Mouse (Mus musculus) megakaryocyte-erythroid progenitor cell, adult 5-6 weeks (primary cell): ENCODE measurements at regions not wholly inside any gene's neighbourhood (a gene's known extent, or its start where the extent isn't known, plus 50 kb on each side); places are given as distances from the start of the nearest gene placed in this dataset.
"Not testable (repeated sequence)": the region's sequence is repeated elsewhere in the genome, so short reads cannot be mapped to it uniquely, and the experiment has no call there.

Experiments used
- ATAC-seq: replicated peaks from 2 replicates; pipeline ENCODE4 v1.8.0; 2016; ENCODE audit warnings: mild to moderate bottlenecking, inconsistent platforms; ENCODE audit not compliant: severe bottlenecking, poor library complexity, low FRiP score, low TSS enrichment

- ATAC-seq, result no peak
Measured at GRCm38 (mm10) chr1:193536552-193536951, 166.5 kb upstream of the Camk1g start.

- ATAC-seq, result no peak
Measured at GRCm38 (mm10) chr1:193534449-193534848, 164.4 kb upstream of the Camk1g start.

GRCm38 (mm10) chr1:193526501-193526900 lies 156.4 kb upstream of the Camk1g start:
- ATAC-seq, result no peak

GRCm38 (mm10) chr1:193522007-193522406 lies 151.9 kb upstream of the Camk1g start:
- ATAC-seq, result no peak

- no peak for ATAC-seq
Measured at GRCm38 (mm10) chr1:193518840-193519239, 148.7 kb upstream of the Camk1g start.

- no peak for ATAC-seq
Measured at GRCm38 (mm10) chr1:193517968-193518367, 147.9 kb upstream of the Camk1g start.

GRCm38 (mm10) chr1:193517293-193517692 lies 147.2 kb upstream of the Camk1g start:
- ATAC-seq, result no peak

GRCm38 (mm10) chr1:193516395-193516794 lies 146.3 kb upstream of the Camk1g start:
- no peak for ATAC-seq

- peak; percentile 69 for ATAC-seq
Measured at GRCm38 (mm10) chr1:193513929-193514710, 144.0 kb upstream of the Camk1g start.

- no peak for ATAC-seq
Measured at GRCm38 (mm10) chr1:193510066-193510793, 140.1 kb upstream of the Camk1g start.

GRCm38 (mm10) chr1:193508271-193508670 lies 138.2 kb upstream of the Camk1g start:
- no peak for ATAC-seq

- peak; percentile 70 for ATAC-seq
Measured at GRCm38 (mm10) chr1:193506991-193507390, 136.9 kb upstream of the Camk1g start.

- ATAC-seq, result no peak
Measured at GRCm38 (mm10) chr1:193505381-193505780, 135.3 kb upstream of the Camk1g start.

GRCm38 (mm10) chr1:193504611-193505010 lies 134.5 kb upstream of the Camk1g start:
- ATAC-seq, result no peak

- peak; percentile 83 for ATAC-seq
Measured at GRCm38 (mm10) chr1:193503624-193504325, 133.7 kb upstream of the Camk1g start.

- ATAC-seq, result no peak
Measured at GRCm38 (mm10) chr1:193496265-193497183, 126.4 kb upstream of the Camk1g start.

GRCm38 (mm10) chr1:193488039-193488438 lies 117.9 kb upstream of the Camk1g start:
- no peak for ATAC-seq

GRCm38 (mm10) chr1:193486668-193487067 lies 116.6 kb upstream of the Camk1g start:
- ATAC-seq, result not testable (repeated sequence)

GRCm38 (mm10) chr1:193484977-193485376 lies 114.9 kb upstream of the Camk1g start:
- no peak for ATAC-seq
